Mouse (Mus musculus): Measurements from ENCODE around the gene R3hdm1. TPM values are rescaled to one million over a fixed set of nuclear protein-coding genes. Genes with fewer than 3 reads are reported as not detected.
A peak's percentile ranks its signal among the peaks of the same experiment; 100 is the strongest.

Gene R3hdm1
- polyA plus RNA-seq, 1 experiment from 2014 or later: 98.0 TPM

DNA sequence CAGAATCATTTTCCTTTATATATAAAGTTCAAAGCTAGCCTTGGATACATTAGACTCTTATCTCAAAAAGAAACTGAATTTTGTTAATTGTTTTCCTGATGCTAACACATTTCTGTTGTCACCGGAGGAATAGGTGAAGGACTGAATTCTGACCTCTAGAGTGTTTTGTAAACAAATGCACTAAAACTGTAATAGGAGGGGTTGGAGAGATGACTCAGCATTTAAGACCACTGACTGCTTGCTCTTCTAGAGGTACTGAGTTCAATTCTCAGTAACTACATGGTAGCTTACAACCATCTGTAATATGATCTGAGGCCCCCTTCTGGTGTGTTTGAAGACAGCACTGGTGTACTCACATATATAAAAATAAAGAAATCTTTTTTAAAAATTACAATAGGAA, 63.9 kb downstream of the R3hdm1 start:
- Histone ChIP-seq H3K9ac (no peak overlapping the region), H3K36me3 (replicated peaks) (no peaks in the 10 kb centered on the region), H3K27me3 (no peaks in the 10 kb centered on the region), H3K4me3 (replicated peaks) (no peak overlapping the region), H3K9me3 (no peaks in the 10 kb centered on the region), H3K4me2 (no peak overlapping the region), H3K4me1 (no peaks in the 10 kb centered on the region), H3K27ac (no peak overlapping the region)
- 94% methylated on average over 1 of the region's 1 CpGs for WGBS
- ATAC-seq (ENCODE audit: low FRiP score): no peak

DNA sequence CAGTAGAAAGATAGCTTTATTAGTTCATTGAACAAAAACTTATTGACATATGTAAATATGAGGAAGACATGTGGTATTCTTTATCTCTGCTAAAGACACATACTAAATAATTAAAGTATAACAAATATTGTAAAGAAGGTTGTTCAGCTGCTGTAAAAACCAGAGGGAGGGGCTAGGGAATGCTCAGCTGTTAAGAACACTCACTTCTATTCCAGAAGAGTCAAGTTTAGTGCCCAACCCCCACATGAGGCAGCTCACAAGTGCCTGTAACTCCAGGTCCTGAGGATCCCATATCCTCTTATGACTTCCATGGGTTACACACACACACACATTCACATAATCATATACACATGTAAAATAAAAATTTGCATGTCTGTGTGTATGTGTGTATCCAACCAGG, 67.0 kb downstream of the R3hdm1 start:
- Histone ChIP-seq H3K9me3 (no peaks in the 10 kb centered on the region), H3K27ac (no peak overlapping the region), H3K4me3 (replicated peaks) (no peak overlapping the region), H3K4me1 (no peaks in the 10 kb centered on the region), H3K4me2 (no peak overlapping the region), H3K9ac (no peak overlapping the region), H3K27me3 (no peaks in the 10 kb centered on the region), H3K36me3 (replicated peaks) (peaks cover 3% of the 10 kb centered on the region)
- no peak for ATAC-seq (ENCODE audit: low FRiP score)

DNA sequence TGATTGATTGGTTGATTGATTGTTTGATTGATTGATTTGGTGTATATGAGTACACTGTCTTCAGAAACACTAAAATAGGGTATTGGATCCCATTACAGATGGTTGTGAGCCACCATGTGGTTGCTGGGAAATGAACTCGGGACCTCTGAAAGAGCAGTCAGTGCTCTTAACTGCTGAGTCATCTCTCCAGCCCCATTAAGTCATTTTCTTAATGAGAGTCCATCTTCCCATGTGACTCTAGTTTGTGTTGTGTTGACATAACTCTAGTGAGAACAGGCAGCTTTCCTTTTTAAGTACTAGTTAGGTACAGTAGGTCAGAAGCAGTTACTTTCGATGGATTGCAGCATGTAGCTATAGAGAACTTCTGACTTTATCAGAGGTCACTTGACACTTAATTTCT, 88.3 kb downstream of the R3hdm1 start:
- Histone ChIP-seq H3K4me3 (replicated peaks) (no peak overlapping the region), H3K9ac (no peak overlapping the region), H3K9me3 (no peaks in the 10 kb centered on the region), H3K4me1 (no peaks in the 10 kb centered on the region), H3K4me2 (no peak overlapping the region), H3K27ac (no peak overlapping the region), H3K36me3 (replicated peaks) (peaks cover 40% of the 10 kb centered on the region), H3K27me3 (no peaks in the 10 kb centered on the region)
- ATAC-seq (ENCODE audit: low FRiP score): no peak
- 86% methylated on average over 2 of the region's 2 CpGs for WGBS

DNA sequence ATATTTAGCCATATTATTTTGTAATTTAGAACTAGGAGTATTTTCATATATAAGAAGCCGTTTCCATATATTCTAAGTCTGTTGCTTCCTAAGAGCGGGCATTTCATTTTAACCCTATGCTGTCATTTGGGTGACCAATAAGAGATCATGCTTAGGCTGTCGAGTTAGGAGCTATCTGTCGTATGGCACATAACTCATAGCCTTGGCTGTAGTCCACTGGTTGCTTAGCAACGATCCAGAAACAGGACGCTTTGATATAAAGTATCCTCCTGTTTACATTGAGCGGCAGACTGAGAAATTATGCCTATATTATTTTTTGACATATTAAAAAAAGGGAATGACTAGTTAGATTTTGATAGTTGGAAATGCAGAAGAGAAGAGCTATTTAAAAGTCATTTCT, 89.3 kb downstream of the R3hdm1 start:
- ATAC-seq (ENCODE audit: low FRiP score): no peak
- H3K27me3 ChIP-seq: no peaks in the 10 kb centered on the region
- WGBS: 89% methylated on average over 7 of the region's 7 CpGs
- no peak overlapping the region for H3K4me3 ChIP-seq (replicated peaks)
- no peak overlapping the region for H3K9ac ChIP-seq
- H3K9me3 ChIP-seq: no peaks in the 10 kb centered on the region
- H3K36me3 ChIP-seq (replicated peaks): peaks cover 35% of the 10 kb centered on the region
- H3K27ac ChIP-seq: no peak overlapping the region
- no peaks in the 10 kb centered on the region for H3K4me1 ChIP-seq
- no peak overlapping the region for H3K4me2 ChIP-seq

DNA sequence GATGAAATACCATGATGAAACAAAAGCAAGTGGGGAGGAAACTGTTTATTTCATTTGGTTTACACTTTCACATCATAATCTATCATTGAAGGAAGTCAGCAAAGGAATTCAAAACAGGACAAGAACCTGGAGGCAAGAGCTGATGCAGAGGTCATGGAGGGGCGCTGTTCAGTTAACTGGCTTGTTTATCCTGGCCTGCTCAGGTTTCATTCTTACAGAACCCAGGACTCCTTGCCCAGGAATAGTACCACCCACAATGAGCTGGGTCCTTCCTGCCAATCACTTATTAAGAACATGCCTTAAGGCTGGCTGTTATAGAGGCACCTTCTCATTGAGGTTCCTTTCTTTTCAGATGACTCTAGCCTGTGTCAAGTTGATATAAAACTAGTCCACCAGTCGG, 90.9 kb downstream of the R3hdm1 start:
- no peak overlapping the region for H3K4me3 ChIP-seq (replicated peaks)
- H3K27ac ChIP-seq: no peak overlapping the region
- no peak for ATAC-seq (ENCODE audit: low FRiP score)
- H3K4me1 ChIP-seq: no peaks in the 10 kb centered on the region
- H3K4me2 ChIP-seq: no peak overlapping the region
- H3K27me3 ChIP-seq: no peaks in the 10 kb centered on the region
- H3K9ac ChIP-seq: no peak overlapping the region
- H3K9me3 ChIP-seq: no peaks in the 10 kb centered on the region
- WGBS: 79% methylated on average over 2 of the region's 2 CpGs
- H3K36me3 ChIP-seq (replicated peaks): peaks cover 32% of the 10 kb centered on the region

DNA sequence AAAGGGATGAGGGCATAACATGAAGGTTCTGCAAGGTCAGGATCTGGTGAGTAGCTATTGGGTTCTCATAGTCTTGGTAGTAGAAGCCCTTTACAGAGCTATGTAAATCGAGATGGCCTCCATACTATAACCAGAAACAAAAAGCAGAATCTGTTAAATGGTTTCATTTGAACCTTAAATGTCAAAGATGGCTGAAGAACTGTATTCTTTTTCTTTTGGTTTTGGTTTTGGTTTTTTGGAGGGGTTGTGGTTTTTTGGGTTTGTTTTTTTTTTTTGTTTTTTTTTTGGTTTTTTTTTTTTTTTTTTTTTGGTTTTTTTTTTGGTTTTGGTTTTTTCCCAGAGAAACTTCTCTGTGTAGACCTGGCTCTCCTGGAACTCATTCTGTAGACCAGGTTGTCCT, 94.3 kb downstream of the R3hdm1 start:
- WGBS: 94% methylated on average over 1 of the region's 1 CpGs
- ATAC-seq (ENCODE audit: low FRiP score): no peak
- Histone ChIP-seq H3K27me3 (no peaks in the 10 kb centered on the region), H3K4me1 (no peaks in the 10 kb centered on the region), H3K4me3 (replicated peaks) (no peak overlapping the region), H3K4me2 (no peak overlapping the region), H3K36me3 (replicated peaks) (peaks cover 37% of the 10 kb centered on the region), H3K27ac (no peak overlapping the region), H3K9me3 (no peaks in the 10 kb centered on the region), H3K9ac (no peak overlapping the region)

DNA sequence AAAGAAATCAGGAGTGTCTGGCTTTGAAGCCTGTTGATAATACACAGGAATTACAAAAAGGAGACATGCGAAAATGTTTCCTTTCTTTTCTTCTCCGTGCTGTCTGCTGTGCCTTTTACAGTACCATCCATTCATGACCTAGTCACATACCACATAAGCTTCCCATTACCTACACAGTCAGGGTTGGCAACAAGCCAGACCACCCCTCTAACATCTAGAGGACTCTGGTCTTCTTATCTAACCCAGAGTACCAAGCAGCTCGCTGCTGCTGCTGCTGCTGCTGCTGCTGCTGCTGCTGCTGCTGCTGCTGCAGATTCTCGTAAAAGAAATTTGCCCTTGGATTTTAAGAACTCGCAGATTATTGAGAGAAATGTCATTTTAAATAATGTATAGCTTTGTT, 110.2 kb downstream of the R3hdm1 start:
- WGBS: 92% methylated on average over 5 of the region's 5 CpGs
- Histone ChIP-seq H3K36me3 (replicated peaks) (peaks cover 39% of the 10 kb centered on the region), H3K4me1 (no peaks in the 10 kb centered on the region), H3K27ac (no peak overlapping the region), H3K9me3 (no peaks in the 10 kb centered on the region), H3K4me3 (replicated peaks) (no peak overlapping the region), H3K9ac (no peak overlapping the region), H3K4me2 (no peak overlapping the region), H3K27me3 (no peaks in the 10 kb centered on the region)
- ATAC-seq (ENCODE audit: low FRiP score): no peak

DNA sequence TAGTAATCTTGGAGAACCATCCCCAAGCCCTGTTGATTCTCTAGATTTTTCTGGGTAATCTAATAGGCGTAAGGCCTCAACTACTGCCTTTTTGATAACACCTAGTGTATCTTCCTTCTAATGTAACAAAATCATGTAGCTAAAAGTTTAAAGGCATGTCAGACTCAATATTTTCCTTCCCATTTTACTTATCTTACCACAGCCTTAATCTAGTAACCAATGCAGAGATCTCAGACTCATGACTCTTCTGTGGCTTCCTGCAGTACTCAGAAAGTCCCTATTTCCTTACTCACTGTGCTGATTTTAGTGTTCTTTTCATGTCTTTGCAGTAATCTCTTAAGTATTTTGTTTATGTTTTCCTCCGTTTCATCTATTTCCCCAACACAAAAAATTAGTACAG, 118.8 kb downstream of the R3hdm1 start:
- Histone ChIP-seq H3K9ac (no peak overlapping the region), H3K27ac (no peak overlapping the region)
- WGBS: 96% methylated on average over 2 of the region's 2 CpGs

DNA sequence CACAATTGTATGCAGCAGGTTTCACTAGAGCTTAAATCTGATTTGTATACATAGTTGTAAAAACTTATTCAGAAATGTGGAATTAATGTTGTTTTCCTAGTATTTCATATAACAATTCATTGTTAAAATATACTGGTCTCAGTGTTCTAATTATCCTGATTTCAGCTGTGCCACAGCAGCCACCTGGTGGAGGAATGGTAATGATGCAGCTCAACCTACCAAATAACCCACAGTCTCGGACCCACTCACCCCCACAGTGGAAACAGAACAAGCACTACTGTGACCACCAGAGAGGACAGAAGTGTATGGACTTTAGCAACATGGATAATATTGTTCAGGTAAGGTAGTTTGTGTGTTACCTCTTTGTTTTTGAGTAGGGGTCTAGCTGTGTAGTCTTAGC, 120.2 kb downstream of the R3hdm1 start:
- ATAC-seq (ENCODE audit: low FRiP score): no peak
- no peak overlapping the region for H3K9ac ChIP-seq
- H3K27ac ChIP-seq: no peak overlapping the region
- no peaks in the 10 kb centered on the region for H3K9me3 ChIP-seq
- no peak overlapping the region for H3K4me3 ChIP-seq (replicated peaks)
- H3K4me1 ChIP-seq: no peaks in the 10 kb centered on the region
- H3K36me3 ChIP-seq (replicated peaks): peaks cover 46% of the 10 kb centered on the region
- 66% methylated on average over 1 of the region's 1 CpGs for WGBS
- H3K4me2 ChIP-seq: no peak overlapping the region
- H3K27me3 ChIP-seq: no peaks in the 10 kb centered on the region

More for the DNA sequence above, 118.8 kb downstream of the R3hdm1 start:
- Histone ChIP-seq H3K27me3 (no peaks in the 10 kb centered on the region), H3K9me3 (no peaks in the 10 kb centered on the region), H3K4me2 (no peak overlapping the region), H3K4me1 (no peaks in the 10 kb centered on the region), H3K36me3 (replicated peaks) (peaks cover 45% of the 10 kb centered on the region), H3K4me3 (replicated peaks) (no peak overlapping the region)
- ATAC-seq (ENCODE audit: low FRiP score): no peak

DNA sequence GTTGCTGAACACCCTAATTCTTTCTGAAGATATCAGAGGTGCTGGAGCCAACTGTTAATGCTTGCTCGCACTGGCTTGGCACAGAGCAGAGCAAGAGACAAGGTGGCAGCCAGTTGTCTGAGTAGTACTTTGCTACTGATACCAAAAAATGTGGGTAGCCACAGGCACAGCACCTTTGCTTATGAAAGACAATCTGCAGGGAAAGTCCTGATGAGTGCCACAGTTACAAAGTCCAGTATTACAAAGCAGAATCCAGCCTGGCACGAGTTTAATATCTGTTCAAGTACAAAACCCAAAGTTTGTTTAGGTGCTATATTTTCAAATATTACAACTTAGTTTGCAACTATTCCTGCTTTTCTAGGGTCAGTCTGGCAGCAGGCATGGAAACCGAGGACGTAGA, 132.1 kb downstream of the R3hdm1 start:
- no peaks in the 10 kb centered on the region for H3K4me1 ChIP-seq
- no peak overlapping the region for H3K27ac ChIP-seq
- no peaks in the 10 kb centered on the region for H3K27me3 ChIP-seq
- H3K4me2 ChIP-seq: no peak overlapping the region
- H3K9me3 ChIP-seq: no peaks in the 10 kb centered on the region
- no peak overlapping the region for H3K9ac ChIP-seq
- no peak overlapping the region for H3K4me3 ChIP-seq (replicated peaks)
- peaks cover 61% of the 10 kb centered on the region for H3K36me3 ChIP-seq (replicated peaks)
- ATAC-seq (ENCODE audit: low FRiP score): no peak
- 94% methylated on average over 4 of the region's 4 CpGs for WGBS

DNA sequence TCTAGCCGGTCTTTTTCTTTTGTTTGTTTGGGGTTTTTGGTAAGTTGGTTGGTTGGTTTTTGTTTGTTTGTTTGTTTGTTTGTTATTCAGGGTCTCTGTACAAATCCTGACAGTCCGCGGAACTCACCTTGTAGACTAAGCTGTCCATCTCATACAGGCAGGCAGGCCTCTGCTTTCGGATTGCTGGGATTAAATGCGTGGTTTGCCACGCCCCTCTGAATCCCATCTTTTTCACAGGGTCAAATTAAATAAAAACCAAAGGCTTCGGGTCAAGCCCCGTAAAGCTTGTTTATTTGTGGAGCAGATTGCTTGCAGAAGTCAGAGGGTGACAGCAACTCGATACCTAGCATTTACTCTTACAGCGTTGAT, 140.5 kb downstream of the R3hdm1 start, which contains the start of gene Ubxn4:
Gene Ubxn4 (plus strand): TSS at position 338 of the 369 bp plus-strand sequence.
- 9% methylated on average over 10 of the region's 10 CpGs for WGBS

DNA sequence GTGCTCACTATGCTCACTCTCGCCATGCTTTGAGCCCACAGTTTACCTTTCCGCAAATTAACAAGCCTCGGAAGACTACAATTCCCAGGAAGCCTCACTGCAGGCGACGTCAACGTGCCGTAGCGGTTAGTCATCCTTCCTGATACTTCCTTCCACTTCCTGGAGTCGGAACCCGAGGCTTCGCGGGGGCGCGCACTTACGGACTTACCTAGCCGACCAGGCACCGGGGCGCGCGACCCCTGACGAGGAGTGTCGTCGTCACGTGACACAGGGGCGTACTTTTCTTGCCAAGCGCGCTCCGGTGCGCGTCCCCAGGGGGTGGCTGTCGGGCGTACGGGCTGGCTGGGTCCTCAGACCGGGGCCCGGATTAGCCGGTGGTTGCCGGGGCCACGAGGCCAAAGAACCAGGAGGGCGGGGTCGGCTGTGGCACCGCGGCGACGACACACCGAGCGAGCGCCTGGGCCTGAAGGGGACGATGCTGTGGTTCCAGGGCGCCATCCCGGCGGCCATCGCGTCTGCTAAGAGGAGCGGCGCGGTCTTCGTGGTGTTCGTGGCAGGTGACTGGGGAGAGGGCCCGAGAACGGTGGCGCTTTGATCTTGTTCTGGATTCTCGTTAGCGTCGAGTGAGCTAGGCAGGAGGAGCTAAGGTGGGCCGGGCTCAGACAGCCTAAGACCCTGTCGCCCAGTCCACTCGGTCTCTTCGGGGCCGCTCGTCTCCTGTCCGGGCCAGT, 141.1 kb downstream of the R3hdm1 start:
- peak; percentile 96 for ATAC-seq (ENCODE audit: low FRiP score)
- under 1% methylated on average over 71 of the region's 71 CpGs for WGBS
- H3K9ac ChIP-seq: peak overlapping the region; percentile 76
- H3K27me3 ChIP-seq: no peaks in the 10 kb centered on the region
- no peaks in the 10 kb centered on the region for H3K9me3 ChIP-seq
- peak overlapping the region; percentile 97 for H3K4me2 ChIP-seq
- no peaks in the 10 kb centered on the region for H3K36me3 ChIP-seq (replicated peaks)
- peak overlapping the region; percentile 88 for H3K27ac ChIP-seq
- H3K4me3 ChIP-seq (replicated peaks): peak overlapping the region; percentile 79
- H3K4me1 ChIP-seq: peaks cover 19% of the 10 kb centered on the region

More for the DNA sequence above, 140.5 kb downstream of the R3hdm1 start, which contains the start of gene Ubxn4:
- Histone ChIP-seq H3K36me3 (replicated peaks) (no peaks in the 10 kb centered on the region), H3K27me3 (no peaks in the 10 kb centered on the region), H3K9me3 (no peaks in the 10 kb centered on the region), H3K4me1 (peaks cover 19% of the 10 kb centered on the region), H3K4me3 (replicated peaks) (peak within 1 kb of the TSS; percentile 79), H3K27ac (peak within 1 kb of the TSS; percentile 88), H3K9ac (peak within 1 kb of the TSS; percentile 76), H3K4me2 (peak within 1 kb of the TSS; percentile 97)
- peak; percentile 52 for ATAC-seq (ENCODE audit: low FRiP score)

DNA sequence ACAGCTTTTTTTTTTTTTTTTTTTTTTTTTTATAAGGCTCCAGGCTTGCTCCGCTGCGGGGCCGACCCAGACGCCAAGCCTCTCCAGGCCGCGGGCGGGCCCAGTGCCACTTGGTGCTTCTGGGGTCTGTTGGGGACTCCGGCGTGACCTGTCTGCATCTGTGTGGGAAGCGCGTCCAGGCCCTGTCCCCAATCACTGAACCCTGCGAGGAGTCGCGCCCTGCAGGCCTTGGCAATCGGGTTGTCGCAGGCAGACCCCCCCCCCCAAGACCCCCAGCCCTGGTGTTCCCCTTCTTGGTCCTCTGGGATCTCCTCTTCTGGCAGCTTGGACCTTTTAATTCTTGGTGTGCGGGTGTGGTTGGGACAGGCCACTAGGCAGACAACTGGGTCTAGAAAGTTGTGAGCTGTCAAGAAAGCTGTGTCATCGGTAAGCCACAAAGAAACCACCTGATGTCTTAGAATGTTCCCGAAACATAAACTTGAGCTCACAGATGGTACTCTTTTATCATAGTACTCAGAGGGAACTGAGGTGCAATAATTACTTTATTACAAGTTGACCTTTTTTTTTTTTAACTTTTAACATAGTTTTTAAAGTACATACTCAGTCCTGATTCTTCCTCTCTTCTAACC, 141.7 kb downstream of the R3hdm1 start:
- Histone ChIP-seq H3K4me3 (replicated peaks) (peak overlapping the region; percentile 79), H3K27me3 (no peaks in the 10 kb centered on the region), H3K36me3 (replicated peaks) (no peaks in the 10 kb centered on the region; the same call in 1 of the 2 replicates), H3K9ac (peak overlapping the region; percentile 76), H3K4me1 (peaks cover 19% of the 10 kb centered on the region), H3K27ac (peak overlapping the region; percentile 88), H3K9me3 (no peaks in the 10 kb centered on the region), H3K4me2 (peak overlapping the region; percentile 97)
- peak; percentile 47 for ATAC-seq (ENCODE audit: low FRiP score)
- 1% methylated on average over 19 of the region's 19 CpGs for WGBS
